Mouse (Mus musculus) liver, adult 2 months (tissue): ENCODE results near the gene Slc4a11.

Experiments used
- CTCF ChIP-seq: fragments of 200-500 bp; IDR thresholded peaks from 2 replicates; pipeline ENCODE4 v1.5.1; 2011; ENCODE audit warnings: low read depth, low read length, control low read depth
- POLR2A ChIP-seq: fragments of 200-500 bp; IDR thresholded peaks from 2 replicates; pipeline ENCODE4 v1.6.1; 2011; ENCODE audit warnings: low read length, control low read depth; ENCODE audit not compliant: insufficient read depth; ENCODE audit errors: extremely low read depth

- no peak for TF ChIP-seq POLR2A
- TF ChIP-seq CTCF, result no peak
Observed at GRCm38 (mm10) chr2:130727752-130728151, 30.4 kb upstream of the Slc4a11 start.
